Mouse (Mus musculus): ENCODE measurements at regions not wholly inside any gene's neighbourhood (a gene's known extent, or its start where the extent isn't known, plus 50 kb on each side); places are given as distances from the start of the nearest gene placed in this dataset.
"Not testable (repeated sequence)": the region's sequence is repeated elsewhere in the genome, so short reads cannot be mapped to it uniquely, and the experiment has no call there.

GRCm38 (mm10) chr8:103690438-103690837 is 411.0 kb upstream of the Cdh5 start:
- no peak for DNase-seq

GRCm38 (mm10) chr8:103693531-103693930 is 407.9 kb upstream of the Cdh5 start:
- DNase-seq: no peak

GRCm38 (mm10) chr8:103694331-103694891 is 407.0 kb upstream of the Cdh5 start:
- DNase-seq: no peak

GRCm38 (mm10) chr8:103699016-103699520 is 402.4 kb upstream of the Cdh5 start:
- DNase-seq: no peak

GRCm38 (mm10) chr8:103702236-103702635 is 399.2 kb upstream of the Cdh5 start:
- DNase-seq: no peak

- no peak for DNase-seq
These were observed 395.3 kb upstream of the Cdh5 start for GRCm38 (mm10) chr8:103706084-103706483.

- DNase-seq: not testable (repeated sequence)
These were observed 390.6 kb upstream of the Cdh5 start for GRCm38 (mm10) chr8:103710871-103711270.

GRCm38 (mm10) chr8:103717723-103718122 is 383.7 kb upstream of the Cdh5 start:
- DNase-seq: no peak

- no peak for DNase-seq
These were observed 368.0 kb upstream of the Cdh5 start for GRCm38 (mm10) chr8:103733466-103733865.

- no peak for DNase-seq
These were observed 363.1 kb upstream of the Cdh5 start for GRCm38 (mm10) chr8:103738330-103738729.

GRCm38 (mm10) chr8:103741395-103741794 is 360.0 kb upstream of the Cdh5 start:
- DNase-seq: no peak

DNA sequence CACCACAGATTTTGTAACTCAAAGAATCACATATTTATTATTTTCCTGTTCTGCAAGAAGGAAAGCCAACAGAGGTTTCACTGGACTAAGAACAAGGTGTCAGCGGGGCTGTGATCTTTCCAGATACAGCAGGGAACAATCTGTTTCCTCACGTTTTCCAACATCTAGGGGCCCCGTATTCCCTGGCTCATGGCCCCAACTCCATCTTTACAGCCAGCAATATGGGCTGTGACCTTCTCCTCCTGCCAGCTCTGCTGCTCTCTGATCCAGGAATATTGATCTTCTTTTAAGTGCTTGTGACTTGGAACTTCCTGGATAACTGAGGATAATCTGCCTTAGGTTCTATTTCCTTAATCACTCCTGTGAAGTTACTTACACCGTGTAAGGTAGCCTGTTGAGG is 352.7 kb upstream of the Cdh5 start:
- no peak for DNase-seq

DNA sequence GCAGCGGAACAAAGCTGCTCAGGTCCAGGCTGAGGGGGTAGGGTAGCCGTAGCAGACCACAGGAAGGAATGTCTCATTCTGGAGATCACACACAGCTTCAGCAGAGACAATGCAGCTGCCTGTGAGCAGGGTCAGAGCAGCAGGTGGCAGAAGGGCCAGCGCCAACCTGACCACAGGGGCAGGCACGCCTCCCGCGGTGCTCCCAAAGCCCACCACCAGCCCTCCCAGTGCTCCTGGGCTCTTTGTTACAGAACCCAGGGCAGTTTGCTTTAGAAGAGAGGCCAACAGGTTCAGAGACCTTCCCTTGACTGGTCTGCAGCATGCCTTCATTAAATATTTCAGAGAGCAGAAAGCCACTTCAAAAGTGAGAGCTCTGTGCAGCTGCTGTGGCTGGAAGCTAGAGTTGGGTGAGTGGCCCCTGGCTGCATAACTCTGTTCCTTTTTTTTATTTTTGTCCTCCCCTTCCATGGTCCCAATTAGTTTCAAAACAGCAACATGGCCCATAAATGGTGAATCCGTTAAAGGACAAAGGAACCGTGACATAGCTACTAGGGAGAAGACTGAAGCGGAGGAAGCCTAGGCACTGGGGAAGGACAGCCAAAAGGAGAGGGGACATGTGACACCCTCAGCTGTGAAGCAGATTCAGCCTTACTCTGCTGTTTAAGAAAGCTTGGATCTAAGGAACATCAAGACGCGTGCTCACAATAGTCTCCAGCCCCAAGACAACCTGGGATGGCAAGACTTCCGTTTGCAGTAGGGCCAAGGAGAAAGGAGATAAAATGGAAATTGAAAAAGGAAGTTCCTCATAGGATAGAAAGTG is 350.9 kb upstream of the Cdh5 start:
- no peak for DNase-seq

DNA sequence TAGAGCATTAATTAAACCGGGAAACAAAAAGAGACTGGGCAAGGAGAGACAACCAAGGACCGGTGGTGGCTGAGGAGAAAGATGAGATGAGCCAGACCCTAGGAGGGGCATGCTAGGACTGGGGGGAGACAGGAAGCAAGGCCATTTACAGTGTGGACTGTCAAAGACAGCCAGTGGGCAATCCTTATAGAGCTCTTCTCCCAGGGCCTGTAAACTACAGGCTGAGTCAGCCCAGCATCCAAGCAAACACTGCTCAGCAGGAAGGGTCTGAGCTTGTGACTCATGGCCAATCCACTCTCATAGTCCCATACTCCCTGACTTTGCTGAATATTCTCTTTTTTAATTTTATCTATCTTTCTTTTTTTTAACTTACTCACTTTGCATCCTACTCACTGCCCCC is 350.3 kb upstream of the Cdh5 start:
- no peak for DNase-seq

GRCm38 (mm10) chr8:103763821-103764220 is 337.6 kb upstream of the Cdh5 start:
- no peak for DNase-seq

DNA sequence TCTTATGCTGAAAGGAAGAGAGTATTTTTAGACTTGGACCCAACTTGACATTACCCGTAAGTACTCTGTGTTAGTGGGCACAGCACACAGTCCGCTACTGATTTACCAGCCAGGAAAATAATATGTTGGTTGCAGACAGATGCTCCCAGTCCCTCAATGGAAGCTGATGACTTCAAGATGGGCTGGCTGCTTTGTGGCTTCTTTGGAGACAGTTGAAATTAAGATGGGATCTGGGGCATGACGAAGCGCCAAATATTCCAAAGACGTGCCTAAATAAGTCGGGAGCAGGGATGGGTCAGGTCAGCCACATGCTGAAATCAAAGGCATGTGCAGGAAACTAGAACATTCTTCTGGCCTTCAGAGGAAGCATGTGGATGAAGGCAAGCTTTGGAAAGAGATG is 321.8 kb upstream of the Cdh5 start:
- no peak for DNase-seq

DNA sequence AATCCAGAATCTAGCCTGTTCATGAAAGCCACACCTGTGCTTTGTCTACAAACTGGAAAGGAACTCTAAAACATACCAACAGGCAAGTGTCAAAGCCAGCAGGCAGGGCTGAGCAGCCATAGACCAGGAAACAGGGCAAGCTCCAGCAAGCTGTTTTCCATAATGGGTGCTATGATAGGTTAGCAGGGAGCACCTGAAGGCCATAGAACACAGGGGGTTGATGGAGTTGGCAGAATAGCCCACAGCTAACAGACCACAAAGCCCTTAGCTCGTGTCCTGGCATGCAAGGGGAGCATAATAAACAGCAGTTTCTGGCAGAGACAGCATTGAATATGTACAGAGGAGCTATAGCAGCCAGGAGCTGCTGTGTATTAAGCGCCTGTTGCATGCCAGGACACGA is 313.1 kb upstream of the Cdh5 start:
- DNase-seq: no peak

GRCm38 (mm10) chr8:103793331-103793730 is 308.1 kb upstream of the Cdh5 start:
- DNase-seq: no peak

GRCm38 (mm10) chr8:103798630-103799029 is 302.8 kb upstream of the Cdh5 start:
- not testable (repeated sequence) for DNase-seq

DNA sequence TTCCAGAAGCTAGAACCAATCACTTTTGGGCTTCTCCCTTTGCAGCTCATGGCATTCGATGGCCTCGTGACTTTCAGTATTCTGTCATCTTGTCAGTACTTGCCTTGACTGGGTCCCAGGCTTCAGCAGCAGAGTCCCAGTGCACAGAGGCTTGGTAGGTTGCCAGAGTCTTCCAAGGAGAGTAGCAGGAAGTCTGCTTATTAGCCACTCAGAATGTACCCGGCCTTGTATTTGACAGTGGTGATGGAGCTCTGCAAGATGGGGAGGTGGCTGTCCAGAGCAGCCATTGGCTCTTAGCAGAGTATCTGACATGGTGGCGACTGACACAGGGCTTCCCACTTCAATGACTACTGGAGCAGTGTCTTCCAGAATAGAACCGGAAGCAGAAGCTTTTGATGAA is 293.3 kb upstream of the Cdh5 start:
- DNase-seq: no peak

- no peak for DNase-seq
These were observed 292.8 kb upstream of the Cdh5 start for GRCm38 (mm10) chr8:103808580-103808979.

- DNase-seq: no peak
These were observed 292.3 kb upstream of the Cdh5 start for GRCm38 (mm10) chr8:103809140-103809539.

- no peak for DNase-seq
These were observed 287.4 kb upstream of the Cdh5 start for GRCm38 (mm10) chr8:103813954-103814591.

All from cerebellum, adult 9-10 months (tissue).